Mouse (Mus musculus) left cerebral cortex, postnatal 14 days (tissue): Measurements from ENCODE around the gene Ube4a. TPM values are rescaled to one million over a fixed set of nuclear protein-coding genes. Genes with fewer than 3 reads are reported as not detected.
A peak's percentile ranks its signal among the peaks of the same experiment; 100 is the strongest.

Source experiments
- DNase-seq, 2 experiments: peaks; one replicate each; pipeline ENCODE4 v3.0.0; 2021 to 2022; ENCODE audit warnings: low spot score in 2 of 2, mixed read lengths in 1 of 2
- intact Hi-C: fragments of 180-260 bp; cut with DNase I; formaldehyde crosslinking; loops from one replicate; pipeline ENCODE4 v1.15.1; 2025
- total RNA-seq, 2 experiments: library from RNA; stranded (reverse); gene quantifications; 2 replicates each; pipeline ENCODE4 v1.2.3; 2021

The Ube4a gene
- total RNA-seq, 2 experiments from 2014 or later = 77.6 to 79.8 TPM

DNA sequence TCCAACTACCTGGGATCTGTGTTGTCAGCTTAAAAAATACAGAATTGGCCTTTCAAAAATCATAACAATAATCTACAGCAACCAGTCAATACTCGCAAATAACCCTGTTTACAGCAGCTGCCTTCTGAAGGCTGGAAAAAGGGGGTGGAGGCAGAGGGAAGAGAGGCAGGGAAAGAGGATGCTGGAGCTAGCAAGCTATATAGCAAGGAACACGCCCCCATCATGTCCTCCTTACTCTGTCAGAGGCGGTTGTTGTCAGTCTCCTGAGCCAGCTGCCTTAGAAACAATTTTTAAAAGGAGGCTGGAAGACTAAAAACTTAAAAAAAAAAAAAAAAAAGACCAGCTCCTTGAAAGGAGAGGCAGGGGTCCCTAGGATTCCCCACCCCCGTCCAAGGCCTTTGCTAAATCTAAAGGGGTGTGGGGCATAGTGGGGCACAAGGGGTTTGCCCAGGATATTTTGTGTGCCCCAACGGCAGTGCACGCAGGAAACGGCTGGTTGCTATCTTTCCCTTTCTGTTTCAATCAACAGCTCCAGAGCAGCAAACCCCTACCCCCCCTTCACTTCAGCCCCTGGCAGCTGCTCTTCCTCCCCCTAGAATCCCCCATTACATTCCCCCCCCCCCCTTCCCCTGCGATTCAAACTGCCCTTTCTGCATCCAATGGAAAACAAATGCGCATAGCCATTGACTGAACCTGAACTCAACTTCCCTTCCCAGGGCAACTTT is 86.5 kb downstream of the Ube4a start:
- intact Hi-C loops = no loop called here
- DNase-seq = peak in 1 of 2 experiments; percentile 22

DNA sequence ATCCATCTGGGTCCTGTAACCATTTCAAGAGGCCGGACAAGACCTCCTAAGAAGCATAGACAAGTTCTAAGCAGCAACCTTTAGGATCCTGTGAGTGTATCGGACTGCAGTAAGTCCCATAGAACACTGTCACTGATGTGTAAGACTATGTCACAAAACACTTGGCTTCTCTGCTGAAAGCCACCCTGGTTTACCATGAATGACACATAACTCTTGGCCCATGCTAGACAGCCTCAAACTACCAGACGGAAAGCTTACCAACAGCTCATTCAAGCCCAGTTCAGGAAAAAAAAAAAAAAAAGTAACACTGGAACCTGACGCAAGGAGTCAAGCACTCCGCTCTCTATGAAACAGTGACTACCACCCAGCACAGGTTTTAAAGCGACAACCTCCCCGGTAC is 87.7 kb downstream of the Ube4a start:
- no peak for DNase-seq
- intact Hi-C loops = no loop called here

DNA sequence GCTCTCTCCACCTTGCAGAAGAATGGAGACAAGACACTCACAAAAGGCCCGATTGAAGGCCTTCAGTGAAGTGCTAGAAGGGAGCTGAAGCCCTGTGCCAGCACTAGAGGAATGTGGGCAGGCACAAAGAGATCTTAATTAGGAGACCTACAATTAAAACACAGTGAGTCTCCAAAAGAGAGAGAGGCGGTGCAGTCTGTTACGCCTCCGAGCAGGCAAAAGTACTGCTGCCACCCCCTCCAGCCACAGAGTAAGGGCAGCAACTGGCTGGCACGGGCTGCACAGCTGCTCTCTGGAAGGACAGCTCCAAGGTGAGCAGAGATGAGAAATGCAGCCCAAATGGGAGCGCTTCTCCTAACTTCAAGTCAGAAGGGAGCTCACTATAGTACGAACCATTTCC is 89.9 kb downstream of the Ube4a start:
- intact Hi-C loops = no loop called here
- DNase-seq = peak; percentile 31 to 35

DNA sequence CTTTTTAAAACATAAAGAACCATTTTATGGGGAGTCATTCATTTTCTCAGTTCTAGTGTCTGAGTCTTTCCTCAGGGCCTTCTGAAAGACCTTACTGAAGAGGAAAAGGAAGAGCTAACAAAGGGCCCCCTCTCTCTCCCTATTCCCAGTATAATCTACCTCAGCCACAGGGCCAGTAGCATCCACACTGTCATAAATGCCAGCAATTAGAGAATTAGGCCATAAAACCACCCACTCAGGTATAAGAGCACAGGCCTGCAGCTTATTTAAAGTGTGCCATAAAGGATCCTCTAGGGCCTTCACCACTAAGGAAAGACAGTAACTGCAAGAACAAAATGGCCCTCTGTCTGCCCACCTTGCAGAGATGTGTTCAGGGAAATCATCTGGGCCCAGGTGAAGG is 91.2 kb downstream of the Ube4a start:
- intact Hi-C loops = no loop called here
- DNase-seq = no peak

DNA sequence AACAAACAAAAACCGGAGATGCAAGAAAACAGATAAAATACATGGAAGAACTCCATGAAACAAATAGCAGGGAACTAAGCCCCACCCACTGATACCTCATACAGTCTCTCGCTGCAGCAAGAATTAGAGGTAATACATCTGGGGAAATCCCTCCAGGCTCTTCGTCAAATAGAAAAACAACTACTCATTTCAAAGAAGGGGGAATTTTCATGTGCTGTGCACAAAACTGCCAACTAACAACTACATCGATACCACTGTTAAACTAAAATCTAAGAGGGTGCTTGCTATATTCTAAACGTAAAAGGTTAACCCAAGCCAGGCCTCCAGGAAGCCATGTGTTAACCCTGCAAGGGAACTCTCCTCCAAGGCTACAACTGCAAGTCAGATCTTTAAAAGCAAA is 91.7 kb downstream of the Ube4a start:
- intact Hi-C loops = no loop called here
- no peak for DNase-seq

Other genes with a start within 250 kb of the Ube4a start
- gene Phldb1, start 230.4 kb downstream of the Ube4a start, total RNA-seq = 10 to 100 TPM; 62.4 to 65.7 TPM
- gene Arcn1, start 197.8 kb downstream of the Ube4a start, total RNA-seq = 10 to 100 TPM; 91.2 to 97.7 TPM
- 10 to 100 TPM; 68.2 to 85.5 TPM for gene Ift46, start 197.7 kb downstream of the Ube4a start, total RNA-seq
- 10 to 100 TPM; 36.5 to 41.3 TPM for gene Tmem25, start 166.3 kb downstream of the Ube4a start, total RNA-seq
- 1 to 10 TPM in 1 of 2 experiments, under 1 TPM in 1; 0.78 to 1.4 TPM for gene Ttc36, start 162.5 kb downstream of the Ube4a start, total RNA-seq
- 10 to 100 TPM; 44.2 to 54.4 TPM for gene Kmt2a, start 84.3 kb downstream of the Ube4a start, total RNA-seq
- gene Atp5l, start 44.9 kb downstream of the Ube4a start, total RNA-seq = 100 to 1,000 TPM; 372 to 384 TPM
- gene Cd3g, start 14.8 kb upstream of the Ube4a start, total RNA-seq = not detected
- not detected for gene Cd3d, start 16.2 kb upstream of the Ube4a start, total RNA-seq
- not detected for gene Cd3e, start 44.0 kb upstream of the Ube4a start, total RNA-seq
- gene Mpzl2, start 74.2 kb upstream of the Ube4a start, total RNA-seq = 1 to 10 TPM; 1.2 to 1.9 TPM
- gene Mpzl3, start 89.6 kb upstream of the Ube4a start, total RNA-seq = 1 to 10 TPM; 3.7 to 4.1 TPM
- under 1 TPM; 0.35 to 0.57 TPM for gene Jaml, start 113.6 kb upstream of the Ube4a start, total RNA-seq
- gene Scn2b, start 152.2 kb upstream of the Ube4a start, total RNA-seq = 100 to 1,000 TPM; 174 to 177 TPM
- 10 to 100 TPM; 11.3 to 16.2 TPM for gene Scn4b, start 172.8 kb upstream of the Ube4a start, total RNA-seq
- under 1 TPM; 0.55 to 0.66 TPM for gene BC049352, start 216.4 kb upstream of the Ube4a start, total RNA-seq
- gene Tmprss4, start 238.5 kb upstream of the Ube4a start, total RNA-seq = under 1 TPM in 1 of 2 experiments, not detected in 1; 0.25 TPM